Mouse (Mus musculus): ENCODE results near the gene Usp44.
A peak's percentile ranks its signal among the peaks of the same experiment; 100 is the strongest.
"Not testable (repeated sequence)": the region's sequence is repeated elsewhere in the genome, so short reads cannot be mapped to it uniquely, and the experiment has no call there.

Usp44 gene

GRCm38 (mm10) chr10:93830931-93831729 lies at the start of gene Usp44:
Gene Usp44, plus strand, starts transcription at chr10:93831555.
- no peak for DNase-seq (ENCODE audit: low spot score in 2 of 2)

DNA sequence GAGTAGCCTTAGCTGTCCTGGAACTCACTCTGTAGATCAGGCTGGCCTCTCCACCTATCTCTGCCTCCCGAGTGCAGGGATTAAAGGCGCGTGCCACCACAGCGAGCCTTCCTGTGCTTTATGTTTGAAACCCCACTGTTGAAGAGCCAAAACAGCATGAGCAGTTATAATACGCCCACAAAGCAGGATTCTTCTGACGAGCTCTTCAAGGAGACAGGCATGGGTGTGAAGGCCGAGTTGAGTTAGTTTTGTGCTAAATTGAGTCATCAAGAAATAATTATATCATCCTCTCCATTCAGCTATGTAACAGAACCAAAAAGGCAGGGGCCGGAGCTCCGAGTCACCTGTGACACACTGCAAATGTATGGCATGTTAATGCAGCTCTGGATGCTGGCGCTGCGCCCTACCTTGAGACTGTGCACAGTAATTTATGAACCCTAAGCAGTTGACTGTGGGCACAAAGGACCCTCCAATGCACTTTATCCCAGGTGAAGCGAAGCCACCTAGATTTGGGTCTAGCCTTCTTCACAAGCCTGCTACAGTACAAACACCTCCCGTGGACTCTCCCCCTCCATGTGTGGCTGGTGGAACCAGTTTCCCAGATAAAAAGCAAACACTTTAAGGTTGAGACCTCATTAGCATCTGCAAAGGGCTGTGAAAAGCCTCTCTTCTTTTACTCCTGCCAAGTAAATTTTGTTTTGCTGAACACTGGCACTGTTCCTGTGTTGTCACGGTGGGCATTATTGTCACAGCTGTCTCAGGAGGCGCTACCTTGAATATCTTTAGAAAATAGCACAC lies 47.9 kb upstream of the Usp44 start:
- no peak for DNase-seq (ENCODE audit: low spot score in 2 of 2)

DNA sequence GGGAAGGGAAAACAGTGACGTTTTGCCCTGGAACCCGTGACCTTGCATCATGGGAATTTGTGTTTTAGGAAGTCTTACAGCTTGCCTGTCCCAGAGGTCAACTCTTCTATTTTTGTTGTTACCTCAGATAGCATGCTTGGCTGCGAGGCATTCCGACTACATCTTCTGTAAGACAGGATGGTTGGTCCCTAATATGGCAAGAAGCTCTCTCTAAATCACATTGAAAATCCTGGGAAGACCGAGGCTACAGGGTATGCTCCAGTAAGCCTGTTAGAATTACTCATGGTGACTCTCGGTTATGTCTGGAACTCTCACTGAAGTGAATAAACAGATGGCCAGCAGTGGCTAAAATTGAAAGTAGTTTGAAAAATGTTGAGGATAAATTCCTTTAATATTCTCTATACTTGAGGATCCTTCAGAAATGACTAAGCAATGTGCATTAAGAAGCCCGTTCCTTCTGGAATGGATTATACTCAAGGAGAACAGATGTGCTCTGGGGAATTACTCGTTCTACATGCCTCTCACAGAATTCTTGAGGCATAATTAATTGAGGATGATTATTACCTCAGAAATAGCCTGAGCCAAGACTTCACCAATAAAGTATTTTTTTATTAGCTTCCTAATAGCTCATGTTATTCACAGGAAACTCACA lies 31.5 kb upstream of the Usp44 start:
- DNase-seq (ENCODE audit: low spot score in 2 of 2), result no peak

- DNase-seq (ENCODE audit: low spot score in 2 of 2), result no peak
These were observed 31.0 kb upstream of the Usp44 start for GRCm38 (mm10) chr10:93800363-93800722.

DNA sequence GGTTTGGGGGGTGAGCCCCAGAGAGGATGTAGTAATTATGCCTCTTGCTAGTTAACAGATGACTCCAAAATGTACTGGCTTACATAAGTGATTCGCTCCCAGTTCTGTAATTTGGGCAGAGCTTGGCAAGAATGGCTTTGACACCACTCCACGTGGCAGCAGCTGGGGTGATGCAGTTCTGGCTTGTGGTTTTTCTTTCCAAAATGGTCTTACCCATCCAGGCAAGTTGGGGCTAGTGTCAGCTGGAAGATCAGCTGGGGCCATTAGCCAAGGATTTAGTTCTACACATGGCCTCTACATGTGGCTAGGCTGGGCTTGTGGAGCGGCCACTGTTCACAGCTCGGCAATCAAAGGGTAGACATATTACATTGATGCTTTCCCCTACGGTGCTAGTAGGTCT lies 30.5 kb upstream of the Usp44 start:
- no peak for DNase-seq (ENCODE audit: low spot score in 2 of 2)

DNA sequence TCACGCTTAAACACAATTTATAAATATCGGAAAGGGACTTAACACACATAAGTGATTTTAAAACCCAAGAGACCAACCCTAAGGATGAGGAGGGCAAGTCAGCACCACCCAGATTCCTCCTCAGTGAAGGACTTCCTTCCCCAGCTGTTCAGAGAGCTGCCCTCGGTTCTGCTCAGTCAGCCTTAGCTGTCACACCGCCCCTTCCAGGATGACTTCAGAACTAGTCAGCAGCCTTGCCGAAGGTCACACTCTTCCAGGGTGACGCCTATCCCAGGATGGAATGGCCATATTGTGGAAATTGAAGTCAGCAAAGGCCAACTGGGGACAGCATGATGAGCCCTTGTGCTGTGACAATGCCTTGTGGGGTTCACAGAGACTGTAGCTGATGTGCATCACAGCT lies 28.2 kb upstream of the Usp44 start:
- DNase-seq (ENCODE audit: low spot score in 2 of 2), result no peak

GRCm38 (mm10) chr10:93809438-93809837 lies 21.9 kb upstream of the Usp44 start:
- not testable (repeated sequence) for DNase-seq (ENCODE audit: low spot score in 2 of 2)

DNA sequence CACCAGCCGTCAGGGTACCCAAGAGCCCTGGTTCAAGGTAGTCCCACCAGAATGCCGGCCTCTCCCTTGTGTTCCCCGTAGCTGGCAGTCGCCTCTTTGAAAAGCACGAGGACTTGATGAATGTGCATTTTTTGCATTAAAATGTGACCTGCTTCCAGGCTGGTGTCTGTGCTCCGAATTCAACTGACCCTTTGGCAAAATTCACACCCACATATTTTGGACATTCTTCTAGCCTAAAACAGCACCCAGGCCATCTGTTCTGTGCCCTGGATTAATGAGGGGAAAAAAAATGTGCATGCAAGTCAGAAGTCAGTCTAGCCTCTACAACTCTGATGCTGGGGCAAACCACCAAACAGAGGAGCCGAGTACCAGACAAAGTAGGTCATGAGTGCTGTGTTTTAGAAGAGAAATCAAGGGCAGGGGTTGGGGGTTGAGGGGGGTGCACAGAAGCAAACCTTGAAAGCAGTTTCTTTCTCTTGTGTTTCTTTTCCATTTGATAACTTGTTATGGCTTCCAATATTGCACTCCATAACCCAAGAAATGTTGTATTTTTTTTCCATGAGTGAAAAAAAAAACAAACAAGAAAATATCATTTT lies 20.7 kb upstream of the Usp44 start:
- no peak for DNase-seq (ENCODE audit: low spot score in 2 of 2)

GRCm38 (mm10) chr10:93812098-93812497 lies 19.3 kb upstream of the Usp44 start:
- no peak for DNase-seq (ENCODE audit: low spot score in 2 of 2)

DNA sequence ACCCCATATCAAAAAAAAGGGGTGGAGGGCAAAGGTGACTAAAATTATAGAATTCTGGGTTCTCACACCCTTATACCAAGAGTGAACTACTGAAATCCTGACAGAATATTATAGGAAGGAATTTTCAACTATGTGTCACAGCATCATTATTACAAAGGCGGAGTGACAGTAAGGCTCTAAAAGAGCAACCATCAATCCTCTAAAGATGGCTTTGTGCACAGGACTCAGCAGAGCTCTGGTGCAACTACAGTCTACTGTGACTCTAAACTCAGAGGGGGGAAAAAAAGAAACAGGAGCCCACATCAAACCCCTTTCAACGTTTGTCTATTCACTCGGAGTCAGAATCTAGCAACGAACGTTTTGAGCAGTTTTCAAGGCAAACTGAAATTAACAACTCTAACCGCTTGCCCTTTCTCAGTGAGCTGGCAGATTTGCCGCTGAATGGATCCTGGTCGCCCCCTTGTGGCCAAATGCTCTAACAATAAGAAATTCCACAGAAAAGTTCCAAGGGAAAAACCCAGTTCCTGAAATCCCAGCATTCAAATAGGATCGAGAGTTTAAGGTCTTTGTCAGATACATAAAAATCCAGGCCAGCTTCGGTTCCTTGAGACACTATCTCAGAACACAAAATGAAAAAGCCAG lies 18.5 kb upstream of the Usp44 start:
- DNase-seq (ENCODE audit: low spot score in 2 of 2), result peak; percentile 61 to 78

- no peak for DNase-seq (ENCODE audit: low spot score in 2 of 2)
These were observed 17.6 kb upstream of the Usp44 start for GRCm38 (mm10) chr10:93813755-93814154.

GRCm38 (mm10) chr10:93818661-93819060 lies 12.7 kb upstream of the Usp44 start:
- no peak for DNase-seq (ENCODE audit: low spot score in 2 of 2)

GRCm38 (mm10) chr10:93829898-93830831 lies 1.2 kb upstream of the Usp44 start:
- DNase-seq (ENCODE audit: low spot score in 2 of 2), result no peak

DNA sequence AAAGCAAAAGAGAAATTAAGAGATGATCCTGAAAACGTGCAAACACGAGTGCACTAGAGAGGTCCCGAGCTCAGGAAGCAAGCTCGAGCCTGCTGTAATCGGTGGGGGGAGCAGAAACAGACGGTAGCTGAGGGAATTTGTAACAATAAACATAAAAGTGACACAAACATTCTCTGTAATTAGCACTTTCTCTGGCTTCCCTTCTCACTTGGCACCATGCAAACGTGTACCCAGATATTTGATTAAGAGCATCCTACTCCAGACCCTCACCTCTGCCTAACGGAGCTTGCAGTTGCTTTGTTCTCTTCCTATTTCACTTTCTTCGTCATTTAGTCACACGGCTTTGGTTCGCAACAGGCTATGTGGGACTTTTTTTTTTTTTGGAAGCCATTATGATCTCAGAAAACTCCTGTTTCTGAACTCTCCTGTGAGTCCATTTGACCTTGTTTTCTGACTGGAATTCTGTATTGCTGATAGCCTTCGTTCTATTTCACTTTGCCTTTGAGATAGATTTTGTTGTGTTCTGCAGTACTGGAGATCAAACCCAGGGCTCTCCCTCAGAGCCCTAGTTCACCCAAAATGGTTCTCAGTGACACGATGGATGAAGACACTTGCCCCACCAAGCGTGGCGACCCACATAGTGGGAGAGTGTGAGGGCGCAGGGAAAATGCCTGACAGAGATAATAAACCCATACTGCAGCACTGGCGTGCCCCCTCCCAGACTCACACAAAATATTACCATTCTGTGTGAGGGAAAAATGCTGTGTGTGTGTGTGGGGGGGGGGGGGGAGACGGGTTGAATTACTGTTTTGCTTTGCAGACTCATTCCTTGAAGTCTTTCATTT lies 597 bp downstream of the Usp44 start:
- no peak for DNase-seq (ENCODE audit: low spot score in 2 of 2)

DNA sequence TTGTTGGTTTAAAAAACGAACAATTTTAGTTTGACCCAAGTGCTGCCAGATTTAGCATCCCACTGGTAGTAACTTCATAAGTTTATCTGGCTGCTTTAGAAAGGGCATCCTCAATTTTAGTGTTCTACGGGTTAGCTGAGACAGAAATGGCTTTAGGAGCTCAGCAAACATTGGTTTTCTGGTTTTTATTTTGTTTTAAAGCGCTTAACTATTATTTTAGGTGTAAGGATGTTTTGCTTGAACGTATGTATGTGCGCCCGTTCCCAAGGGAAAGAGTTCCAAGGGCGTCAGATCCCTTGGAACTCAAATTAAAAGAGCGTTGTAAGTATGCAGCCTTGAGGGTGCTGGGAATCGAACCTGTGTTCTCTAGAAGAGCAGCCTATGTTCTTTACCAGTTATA lies 1.5 kb downstream of the Usp44 start:
- no peak for DNase-seq (ENCODE audit: low spot score in 2 of 2)

DNA sequence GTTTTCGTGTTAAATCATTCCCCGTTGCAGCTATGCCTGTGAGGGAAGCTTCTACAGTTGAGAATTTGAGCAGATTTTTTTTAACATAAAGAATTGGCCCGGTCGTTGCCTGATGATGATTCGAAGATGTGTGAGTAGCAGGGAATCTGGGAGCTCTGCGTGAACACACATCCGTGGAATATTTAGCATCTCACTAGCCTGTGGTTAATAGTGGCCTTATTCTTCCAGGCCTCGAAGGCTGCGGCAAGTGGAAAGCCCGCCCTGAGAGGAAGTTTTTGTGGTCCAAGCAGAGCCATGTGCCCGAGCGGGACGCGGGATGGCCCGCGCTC lies 2.0 kb downstream of the Usp44 start:
- no peak for DNase-seq (ENCODE audit: low spot score in 2 of 2)

DNA sequence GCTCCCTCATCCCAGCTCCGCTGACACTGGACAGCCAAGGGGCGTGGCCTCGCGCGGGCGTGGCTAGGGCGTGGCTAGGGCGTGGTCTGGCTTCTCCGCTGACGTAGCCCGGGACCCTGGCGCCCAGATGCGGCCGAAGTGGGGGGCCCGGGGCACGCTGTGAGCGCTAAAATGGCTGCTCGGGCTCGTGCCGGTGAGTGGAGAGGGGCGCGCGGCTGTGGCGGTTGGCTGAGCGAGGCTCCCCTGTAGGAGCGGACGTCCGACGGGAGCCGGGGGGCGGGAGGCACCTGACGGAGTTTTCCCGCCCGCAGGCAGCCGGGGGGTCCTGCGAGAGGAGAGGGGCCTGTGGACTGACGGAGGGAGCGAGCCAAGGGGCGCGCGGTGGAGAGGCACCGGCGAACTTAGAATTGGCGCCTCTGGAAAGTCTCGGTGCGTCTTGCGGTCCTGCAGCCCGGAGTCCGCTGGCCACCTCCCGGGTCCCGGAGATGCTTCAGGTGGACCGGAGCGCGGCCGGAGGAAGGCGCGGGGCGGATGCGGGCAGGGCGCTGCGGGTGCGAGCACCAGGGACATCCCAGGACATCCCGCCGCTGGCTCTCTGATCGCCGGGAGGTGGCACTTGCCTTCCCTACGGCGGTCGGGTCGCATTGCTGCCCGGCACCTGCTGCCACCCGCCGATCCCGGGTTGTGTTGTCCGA lies 2.5 kb downstream of the Usp44 start:
- peak in 1 of 2 experiments; percentile 33 for DNase-seq (ENCODE audit: low spot score in 2 of 2)

- DNase-seq (ENCODE audit: low spot score in 2 of 2), result no peak
These were observed 3.0 kb downstream of the Usp44 start for GRCm38 (mm10) chr10:93834394-93834745.

DNA sequence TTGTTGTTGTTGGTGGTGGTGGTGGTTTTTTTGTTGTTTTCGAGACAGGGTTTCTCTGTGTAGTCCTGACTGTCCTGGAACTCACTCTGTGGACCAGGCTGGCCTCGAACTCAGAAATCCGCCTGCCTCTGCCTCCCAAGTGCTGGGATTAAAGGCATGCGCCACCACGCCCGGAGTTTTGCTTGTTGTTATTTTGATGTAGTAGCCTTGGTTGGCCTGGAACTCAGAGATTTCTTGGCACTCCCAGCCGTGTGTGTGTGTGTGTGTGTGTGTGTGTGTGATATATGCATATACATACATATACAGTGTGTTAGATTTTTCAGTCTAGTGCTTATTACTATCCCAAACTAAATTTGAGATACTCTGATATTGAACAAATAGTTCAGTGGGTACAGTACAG lies 3.8 kb downstream of the Usp44 start:
- not testable (repeated sequence) for DNase-seq (ENCODE audit: low spot score in 2 of 2)

Data from urinary bladder, postnatal 4 days (tissue).